Comparison of ENCODE assay signal across 8 mouse cellular contexts in the genomic region with DNA sequence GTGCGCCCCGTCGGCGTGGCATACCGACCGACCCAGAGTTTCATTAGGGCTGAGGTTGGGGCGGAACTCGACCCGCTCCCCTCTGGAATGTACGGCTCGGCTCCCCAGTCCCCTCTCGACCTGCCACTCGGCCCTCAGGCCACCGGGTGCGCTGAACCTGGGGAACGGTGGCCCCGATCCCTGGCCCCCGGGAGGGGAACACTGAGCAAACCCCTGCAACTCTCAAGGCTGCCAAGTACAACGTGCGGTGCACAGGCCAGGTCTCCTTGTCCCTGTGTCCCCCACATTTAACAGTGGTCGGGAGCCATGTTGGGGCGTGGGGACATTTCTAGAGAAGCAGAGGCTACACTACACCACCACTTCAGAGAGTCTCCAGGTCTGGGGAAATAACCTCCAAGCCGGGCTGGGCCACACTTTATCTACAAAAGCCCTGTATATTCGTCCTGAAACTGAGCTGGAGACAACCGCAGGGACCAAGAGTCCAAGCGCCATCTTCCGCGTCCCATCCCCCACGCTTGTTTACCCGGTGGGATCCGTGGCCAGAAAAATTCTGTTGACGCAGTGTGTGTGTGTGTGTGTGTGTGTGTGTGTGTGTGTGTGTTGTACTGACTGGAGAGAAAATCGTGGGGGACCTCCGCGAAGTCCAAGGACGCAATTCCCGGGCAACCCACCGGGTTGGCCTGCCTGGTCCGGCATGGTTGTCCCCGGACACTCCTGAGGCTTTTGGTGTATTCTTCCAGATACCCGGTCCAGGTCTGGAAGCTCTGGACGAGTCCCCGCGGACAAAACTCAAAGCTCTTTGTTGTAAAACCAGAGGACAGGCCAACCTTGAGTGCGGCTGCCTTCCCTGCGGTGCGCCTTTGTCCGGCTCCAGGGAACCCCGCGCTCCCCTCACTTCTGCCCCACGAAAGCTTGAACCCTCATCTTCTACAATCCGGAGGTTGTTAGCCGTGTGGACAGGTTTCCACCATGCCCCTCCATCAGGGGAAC. TPM values are rescaled to one million over a fixed set of nuclear protein-coding genes. Genes with fewer than 3 reads are reported as not detected.
A peak's percentile ranks its signal among the peaks of the same experiment; 100 is the strongest.
DNase-seq lines count a peak whose midpoint lies in the region; ATAC-seq lines count a peak whose summit lies in the region.

No protein-coding gene starts in this region.

- H3K4me3 ChIP-seq in intestine, embryonic 15.5 days (replicated peaks), result peak overlapping the region; percentile 94
- H3K4me3 ChIP-seq in midbrain, embryonic 12.5 days, result peak overlapping the region; percentile 90
- peak overlapping the region; percentile 99 for H3K4me3 ChIP-seq in stomach, embryonic 14.5 days (ENCODE audit: low read depth, low read length)

- peak overlapping the region; percentile 98 for H3K9ac ChIP-seq in intestine, embryonic 15.5 days
- H3K9ac ChIP-seq in midbrain, embryonic 12.5 days (replicated peaks), result peak overlapping the region; percentile 99
- peak overlapping the region; percentile 100 for H3K9ac ChIP-seq in stomach, embryonic 14.5 days (replicated peaks; ENCODE audit: low read depth, low read length)

- H3K27ac ChIP-seq in intestine, embryonic 15.5 days, result peak overlapping the region; percentile 100
- peak overlapping the region; percentile 100 for H3K27ac ChIP-seq in midbrain, embryonic 12.5 days (replicated peaks)
- peak overlapping the region; percentile 100 for H3K27ac ChIP-seq in stomach, embryonic 14.5 days (ENCODE audit: low read length)

- H3K4me1 ChIP-seq in intestine, embryonic 15.5 days (replicated peaks), result peaks cover 11% of the 10 kb centered on the region; the same call in 1 of the 2 replicates
- peaks cover 34% of the 10 kb centered on the region for H3K4me1 ChIP-seq in midbrain, embryonic 12.5 days
- peaks cover 18% of the 10 kb centered on the region for H3K4me1 ChIP-seq in stomach, embryonic 14.5 days (ENCODE audit: control insufficient read depth, insufficient read depth, low read length)

- peak overlapping the region; percentile 86 for H3K4me2 ChIP-seq in intestine, embryonic 15.5 days (replicated peaks)
- H3K4me2 ChIP-seq in midbrain, embryonic 12.5 days (replicated peaks), result peak overlapping the region; percentile 88
- peak overlapping the region; percentile 68 for H3K4me2 ChIP-seq in stomach, embryonic 14.5 days (replicated peaks; ENCODE audit: low read depth, low read length)

- no peak for ATAC-seq in intestine, embryonic 15.5 days
- no peak for ATAC-seq in midbrain, embryonic 12.5 days (ENCODE audit: low FRiP score, low read depth)
- no peak for ATAC-seq in stomach, embryonic 14.5 days (ENCODE audit: insufficient number of reproducible peaks, insufficient read depth, low FRiP score, low read depth)

- H3K9me3 ChIP-seq in intestine, embryonic 15.5 days, result no peaks in the 10 kb centered on the region
- H3K9me3 ChIP-seq in midbrain, embryonic 12.5 days, result no peaks in the 10 kb centered on the region
- no peaks in the 10 kb centered on the region for H3K9me3 ChIP-seq in stomach, embryonic 14.5 days (ENCODE audit: control insufficient read depth, low read depth, low read length)

- under 1% methylated on average over 53 of the region's 53 CpGs for WGBS in intestine, embryonic 15.5 days
- WGBS in midbrain, embryonic 12.5 days, result under 1% methylated on average over 52 of the region's 53 CpGs
- WGBS in stomach, embryonic 14.5 days, result under 1% methylated on average over 53 of the region's 53 CpGs

- H3K27me3 ChIP-seq in intestine, embryonic 15.5 days (replicated peaks), result no peaks in the 10 kb centered on the region
- H3K27me3 ChIP-seq in midbrain, embryonic 12.5 days, result 0 out of 2 replicates have a peak, but pooled peaks cover 2% of the 10 kb centered on the region
- no peaks in the 10 kb centered on the region for H3K27me3 ChIP-seq in stomach, embryonic 14.5 days (ENCODE audit: control insufficient read depth, insufficient read depth, low read length)

- peak; percentile 75 to 93 for DNase-seq in adrenal gland, adult (ENCODE audit: inconsistent age in 2 of 2, low spot score in 1 of 2)
- DNase-seq in adrenal gland, adult 8-10 months, result no peak
- peak; percentile 85 to 87 for DNase-seq in cerebellum, postnatal 25 days
- DNase-seq in gastrocnemius, postnatal 25 days, result peak; percentile 67
- DNase-seq in left cerebral cortex, postnatal 4 days, result peak; percentile 78

- no peaks in the 10 kb centered on the region for H3K36me3 ChIP-seq in intestine, embryonic 15.5 days
- no peaks in the 10 kb centered on the region for H3K36me3 ChIP-seq in midbrain, embryonic 12.5 days
- H3K36me3 ChIP-seq in stomach, embryonic 14.5 days (ENCODE audit: control insufficient read depth, insufficient read depth, low read length), result no peaks in the 10 kb centered on the region

- intact Hi-C loops in left cerebral cortex, postnatal 4 days (cut with DNase I), result no loop called here

RNA-seq across cellular contexts. Expression of a gene that starts 3.1 kb away (rescaled TPM):
- total RNA-seq in adrenal gland, adult 8-10 months (2022), result 100 to 1,000 TPM in 1 of 4 experiments, 10 to 100 TPM in 3; 75.1 to 117 (median 96.9) TPM
- total RNA-seq in gastrocnemius, postnatal 25 days (2021), result 10 to 100 TPM; 25.2 to 31.6 TPM
- polyA plus RNA-seq in intestine, embryonic 15.5 days (2015; fragmentation: Nextera tagmentation; extraction: Ambion mirVana), result 19.5 and 21.6 TPM in 2 replicates
- 100 to 1,000 TPM; 232 to 250 TPM for total RNA-seq in left cerebral cortex, postnatal 4 days (2021)
- polyA plus RNA-seq in midbrain, embryonic 12.5 days (2016; fragmentation: Nextera tagmentation; extraction: Ambion mirVana), result 61.1 and 64.1 TPM in 2 replicates
- 36.0 and 41.2 TPM in 2 replicates for polyA plus RNA-seq in stomach, embryonic 14.5 days (2014; fragmentation: Nextera tagmentation; extraction: Ambion mirVana)
